Mouse (Mus musculus) thymus, postnatal 0 days (tissue): Measurements from ENCODE around the gene Rnf123. TPM values are rescaled to one million over a fixed set of nuclear protein-coding genes. Genes with fewer than 3 reads are reported as not detected.
A peak's percentile ranks its signal among the peaks of the same experiment; 100 is the strongest.

Experiments
- DNase-seq: peaks from one replicate; pipeline ENCODE4 v3.0.0-alpha.2; 2015; ENCODE audit warnings: low spot score
- polyA plus RNA-seq: library from polyadenylated mRNA; unstranded; fragments of >200 nt; fragmentation: Nextera tagmentation; extraction: Ambion mirVana; gene quantifications from 2 replicates; pipeline ENCODE4 v1.2.1, GENCODE M21; 2015

The Rnf123 gene
- polyA plus RNA-seq, result 27.9 and 37.9 TPM in 2 replicates

GRCm38 (mm10) chr9:108082988-108083431, at the start of gene Rnf123:
TSS of gene Rnf123 (minus strand) at chr9:108083346.
- peak; percentile 39 for DNase-seq

DNA sequence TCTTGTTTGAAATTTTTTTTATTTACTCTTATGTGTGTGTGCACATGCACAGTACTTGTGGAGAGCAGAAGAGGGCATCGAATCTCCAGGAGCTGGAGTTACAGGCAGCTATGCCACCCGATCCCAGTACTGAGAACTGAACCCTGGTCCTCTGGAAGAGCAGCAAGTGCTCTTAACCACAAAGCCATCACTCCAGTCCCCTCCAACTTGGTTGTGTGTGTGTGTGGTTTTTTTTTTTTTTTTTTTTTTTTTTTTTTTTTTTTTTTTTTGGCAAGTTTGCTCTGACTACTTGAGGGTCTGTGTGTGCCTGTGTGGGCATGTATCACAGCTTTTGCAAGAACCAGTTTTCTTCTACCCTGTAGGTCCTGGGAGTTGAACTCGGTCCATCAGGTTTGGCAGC, 49.2 kb upstream of the Rnf123 start:
- DNase-seq, result no peak

DNA sequence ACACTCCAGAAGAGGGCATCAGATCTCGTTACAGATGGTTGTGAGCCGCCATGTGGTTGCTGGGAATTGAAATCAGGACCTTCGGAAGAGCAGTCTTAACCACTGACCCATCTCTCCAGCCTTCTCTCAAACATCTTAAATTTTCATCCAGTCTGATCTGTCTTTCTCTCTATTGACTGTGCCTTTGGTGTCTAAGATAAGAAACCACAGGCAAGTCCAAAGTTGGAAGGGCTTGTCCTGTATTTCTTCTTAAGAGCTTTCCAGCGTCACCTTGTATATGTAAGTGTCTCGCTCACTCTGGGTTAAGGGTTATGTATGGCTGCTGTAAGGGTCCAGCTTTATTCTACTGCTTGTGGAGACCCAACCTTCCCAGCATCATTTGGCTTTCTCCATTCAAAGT, 48.4 kb upstream of the Rnf123 start:
- DNase-seq, result no peak

DNA sequence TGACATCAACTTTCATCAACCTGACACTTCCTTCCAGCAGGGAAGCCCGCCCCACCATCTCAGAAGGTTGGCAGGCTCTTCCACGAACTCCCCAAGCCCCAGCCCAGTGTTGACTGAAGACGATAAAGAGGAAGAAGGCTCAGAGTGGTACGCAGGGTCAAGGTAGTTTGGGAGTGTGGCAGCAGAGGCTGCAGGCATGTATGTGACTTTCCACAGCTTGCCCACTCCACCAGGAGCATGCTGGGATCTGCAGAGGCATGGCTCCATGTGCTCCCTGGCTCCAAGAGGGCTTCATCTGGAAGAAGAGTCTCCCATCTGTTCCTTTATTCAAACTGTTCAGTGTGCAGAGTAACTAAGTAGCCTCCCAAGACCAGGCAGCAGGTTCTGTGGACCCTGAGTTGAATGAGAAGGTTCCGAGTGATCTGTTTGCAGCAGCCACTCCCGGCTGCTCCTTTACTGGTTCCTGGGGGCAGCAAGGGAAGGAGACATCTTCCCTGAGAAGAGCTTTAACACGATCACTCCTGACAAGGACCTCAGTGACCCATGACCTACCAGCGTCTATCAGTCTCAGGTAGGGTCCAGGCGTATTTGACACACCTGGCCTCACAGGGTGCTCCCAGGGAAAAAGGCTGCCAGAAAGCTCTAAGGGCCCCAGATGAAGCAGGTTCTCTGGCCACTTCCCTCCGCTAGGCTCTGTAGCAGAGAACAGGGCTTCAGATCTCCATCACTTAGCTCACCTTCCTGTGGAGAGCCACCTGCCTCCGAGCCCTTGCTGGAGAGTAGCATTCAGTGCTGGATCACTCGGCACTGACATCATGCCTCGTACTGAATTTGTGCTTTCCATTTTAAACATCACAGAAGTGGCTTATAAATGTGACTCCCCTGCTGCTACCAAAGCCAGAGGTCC, 46.1 kb upstream of the Rnf123 start:
- DNase-seq, result no peak

GRCm38 (mm10) chr9:108128248-108128647, 45.1 kb upstream of the Rnf123 start:
- DNase-seq, result no peak

- DNase-seq, result no peak
Observed at GRCm38 (mm10) chr9:108126436-108127180, 43.5 kb upstream of the Rnf123 start.

DNA sequence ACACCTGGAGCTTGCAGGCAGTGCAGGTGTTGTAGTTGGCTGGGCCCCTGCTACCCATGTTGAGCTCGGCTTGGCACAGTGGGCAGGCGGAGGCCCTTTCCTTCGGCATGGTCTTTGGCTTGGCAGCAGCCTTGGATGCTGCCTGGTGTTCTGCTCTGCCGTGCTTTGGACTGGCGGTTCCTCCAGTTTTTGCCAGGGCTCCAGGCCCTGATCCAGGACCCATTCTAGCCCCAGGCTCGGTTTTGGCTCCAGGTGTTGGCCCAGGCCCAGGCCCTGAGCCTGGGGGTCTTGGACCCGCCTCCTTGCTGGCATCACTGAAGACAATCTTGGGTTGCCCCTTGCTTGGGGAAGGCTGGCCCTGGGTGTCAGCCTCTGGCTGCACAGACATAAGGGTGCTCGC, 42.6 kb upstream of the Rnf123 start:
- DNase-seq, result no peak

GRCm38 (mm10) chr9:108123916-108124315, 40.8 kb upstream of the Rnf123 start:
- DNase-seq, result no peak

DNA sequence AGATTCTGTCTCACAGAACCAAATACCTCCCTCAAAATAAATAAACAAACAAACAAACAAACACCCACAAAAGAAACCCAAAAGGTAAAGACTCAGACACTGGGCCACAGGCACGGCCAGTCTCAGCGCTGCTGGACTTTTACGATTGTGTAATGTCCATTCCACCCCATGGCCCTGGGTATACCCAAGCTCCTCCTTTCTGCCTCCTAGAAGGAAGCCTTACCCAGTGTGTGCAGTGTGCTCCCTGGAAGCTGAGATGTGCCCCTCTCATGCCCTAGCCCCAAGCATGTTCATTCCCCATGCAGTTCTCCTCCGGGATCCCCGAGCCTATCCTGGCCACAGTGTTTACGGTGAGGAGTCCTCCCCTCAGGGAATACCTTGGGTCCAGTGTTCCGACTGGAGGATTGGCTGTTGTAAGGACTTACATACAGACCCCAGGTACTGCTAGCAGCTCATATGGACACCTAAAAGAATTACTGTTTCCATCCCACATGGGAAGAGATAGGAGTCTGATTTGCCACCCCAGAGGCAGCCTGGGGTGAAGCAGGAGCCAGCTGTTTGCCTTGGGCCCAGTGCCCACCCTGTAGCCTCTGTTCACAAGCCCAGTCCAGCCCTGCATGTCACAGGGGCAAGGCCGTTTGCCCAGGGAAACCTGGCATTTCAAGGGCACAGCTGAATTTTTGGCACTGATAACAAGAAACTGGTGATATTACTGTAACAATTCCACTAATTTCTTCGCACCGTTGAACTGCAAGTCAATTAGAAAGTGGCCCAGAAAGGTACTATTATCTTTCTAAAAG, 38.2 kb upstream of the Rnf123 start:
- no peak for DNase-seq

GRCm38 (mm10) chr9:108120671-108121070, 37.5 kb upstream of the Rnf123 start:
- DNase-seq, result no peak

GRCm38 (mm10) chr9:108119891-108120411, 36.8 kb upstream of the Rnf123 start:
- DNase-seq, result no peak

- DNase-seq, result no peak
Observed at GRCm38 (mm10) chr9:108117143-108117542, 34.0 kb upstream of the Rnf123 start.

- DNase-seq, result no peak
Observed at GRCm38 (mm10) chr9:108115290-108116077, 32.3 kb upstream of the Rnf123 start.

DNA sequence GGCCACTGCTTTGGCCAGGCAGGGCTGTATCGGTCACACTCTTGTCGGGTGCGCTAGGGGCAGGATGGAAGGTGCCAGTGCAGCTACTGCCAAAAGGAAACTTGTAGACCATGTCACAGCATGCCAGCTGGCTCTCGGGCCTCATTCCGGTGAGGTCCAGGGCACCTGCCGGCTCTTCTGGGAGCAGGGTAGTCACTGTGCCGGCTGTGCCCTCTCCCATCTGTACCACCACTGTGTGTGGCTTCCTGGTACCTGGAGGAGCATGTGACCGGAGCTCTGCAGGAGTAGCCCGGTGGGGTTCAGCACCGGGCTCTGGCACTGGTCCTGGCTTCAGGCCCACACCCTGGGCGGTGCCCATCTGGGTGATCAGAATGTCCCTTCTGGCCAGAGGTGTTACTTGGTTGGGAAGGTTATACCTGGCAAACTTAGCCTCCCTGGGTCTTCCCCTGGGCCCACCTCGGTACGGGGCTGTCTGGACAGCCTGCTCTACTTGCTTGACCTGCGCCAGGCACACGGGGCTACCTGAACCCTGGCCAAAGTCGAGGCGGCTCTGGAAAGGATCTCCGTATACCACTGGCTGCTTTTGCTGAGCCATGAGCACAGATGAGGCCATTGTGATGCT, 29.7 kb upstream of the Rnf123 start:
- no peak for DNase-seq

DNA sequence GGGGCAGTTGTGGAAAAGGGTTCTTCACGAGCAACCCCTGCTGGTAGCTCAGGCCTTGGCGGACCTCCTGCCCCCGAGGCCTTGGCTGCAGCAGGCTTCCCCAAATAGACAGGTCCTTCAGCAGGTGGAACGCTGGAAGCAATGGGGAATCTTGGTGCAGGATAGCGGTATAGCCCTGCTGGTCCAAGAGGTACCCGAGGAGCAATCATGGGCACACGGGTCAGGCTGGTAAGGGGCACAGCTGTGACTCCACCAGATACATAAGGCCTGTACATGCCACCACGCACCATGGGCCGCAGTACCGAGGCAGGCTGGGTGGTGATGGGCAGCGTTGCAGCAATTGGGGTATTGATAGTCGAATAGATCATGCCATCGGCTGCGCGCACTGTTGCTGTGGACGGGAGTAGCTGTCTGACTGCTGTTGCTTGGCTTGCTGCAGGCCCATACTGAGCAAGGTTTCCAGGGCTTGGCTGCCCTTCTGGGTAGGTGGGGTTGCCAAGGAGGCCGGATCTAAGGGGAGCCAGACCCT, 28.5 kb upstream of the Rnf123 start:
- DNase-seq, result no peak

DNA sequence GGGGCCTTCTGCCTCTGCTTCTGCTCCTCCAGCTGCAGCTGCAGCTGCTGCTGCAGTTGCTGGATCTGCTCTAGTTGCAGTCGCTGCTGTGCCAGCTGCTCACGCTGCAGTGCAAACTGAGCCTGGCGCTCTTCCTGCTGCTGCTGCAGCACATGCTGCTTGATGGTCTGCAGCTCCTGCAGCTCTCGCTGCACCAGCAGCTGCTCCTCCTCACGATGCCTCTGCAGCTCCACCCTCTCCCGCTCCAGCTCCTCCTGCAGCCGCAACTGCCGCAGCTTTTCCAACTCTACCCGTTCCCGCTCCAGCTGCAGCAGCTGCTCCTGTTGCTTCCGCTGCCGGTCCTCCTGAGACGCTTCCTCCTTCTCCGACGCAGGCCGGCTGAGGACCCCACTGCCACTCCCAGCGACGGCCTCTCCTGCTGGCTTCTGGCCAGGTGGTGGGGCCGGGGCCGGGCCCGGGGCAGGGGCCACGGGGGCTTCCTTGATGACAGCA, 28.0 kb upstream of the Rnf123 start:
- peak; percentile 59 for DNase-seq

GRCm38 (mm10) chr9:108110160-108110559, 27.0 kb upstream of the Rnf123 start:
- DNase-seq, result no peak

GRCm38 (mm10) chr9:108107867-108108266, 24.7 kb upstream of the Rnf123 start:
- DNase-seq, result no peak

DNA sequence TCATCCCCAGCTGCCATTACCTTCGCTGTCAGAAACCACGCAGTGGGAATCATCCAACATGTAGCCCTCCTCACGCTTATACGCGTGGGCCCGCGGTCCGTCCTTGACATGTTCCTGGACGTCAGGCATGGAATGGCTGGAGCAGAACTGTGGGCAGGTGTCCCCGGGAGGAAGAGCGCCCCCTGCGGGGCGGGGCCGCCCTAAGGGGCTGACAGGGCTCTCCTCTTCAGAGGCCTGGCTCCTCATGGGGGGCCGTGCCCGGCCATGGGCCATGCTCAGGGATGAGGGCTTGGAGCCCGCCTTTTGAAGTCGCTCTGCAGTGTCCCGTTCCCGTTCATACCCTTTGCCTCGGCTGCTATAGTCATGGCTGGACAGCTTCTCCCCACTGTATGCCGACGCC, 22.9 kb upstream of the Rnf123 start:
- DNase-seq, result no peak

- DNase-seq, result no peak
Observed at GRCm38 (mm10) chr9:108105549-108105863, 22.4 kb upstream of the Rnf123 start.
